In genomic region chr10:119015311-119016055, GRCm38 (mm10) we compare ENCODE assay signal across 22 mouse cellular contexts.
DNase-seq lines count a peak whose midpoint lies in the region; ATAC-seq and TF ChIP-seq lines count a peak whose summit lies in the region.
"Had no signal": no experiment of that assay in that cellular context is flagged by ENCODE, and none has a peak within 500 bp of the region (broad histone marks: within the 10 kb centered on the region; RNA-seq: fewer than 3 reads in every experiment).

No protein-coding gene starts in this region.

- DNase-seq in hindbrain, embryonic 14.5 days (ENCODE audit: low spot score), result no peak
- peak; percentile 53 for DNase-seq in midbrain, postnatal 0 days (ENCODE audit: low spot score)
- no peak for DNase-seq in testis, postnatal 10 days (ENCODE audit: low spot score)
- no peak for DNase-seq in urinary bladder, adult 18-20 months (ENCODE audit: low spot score in 2 of 2)
- DNase-seq: adrenal gland, postnatal 14 days; cerebellum, adult 18-20 months; cerebellum, postnatal 36 days; heart, postnatal 10 days; liver, postnatal 0 days; right cerebral cortex, postnatal 4 days had no signal

- no peak for ATAC-seq in hindbrain, embryonic 15.5 days (ENCODE audit: low FRiP score, low read depth)
- ATAC-seq in hindbrain, embryonic 14.5 days (ENCODE audit: low FRiP score), result no peak
- ATAC-seq in midbrain, postnatal 0 days (ENCODE audit: low FRiP score), result no peak
- ATAC-seq in midbrain, embryonic 13.5 days, result no peak
- ATAC-seq in embryonic facial prominence, embryonic 15.5 days (ENCODE audit: insufficient number of reproducible peaks, low FRiP score, low TSS enrichment, low read depth), result peak; percentile 48; the same call in 1 of the 2 replicates
- ATAC-seq: intestine, embryonic 15.5 days; liver, postnatal 0 days; Patski had no signal

- no peaks in the 10 kb centered on the region for H3K36me3 ChIP-seq in hindbrain, embryonic 15.5 days
- H3K36me3 ChIP-seq in hindbrain, embryonic 14.5 days (replicated peaks; ENCODE audit: control insufficient read depth, insufficient read depth), result no peaks in the 10 kb centered on the region
- H3K36me3 ChIP-seq in midbrain, postnatal 0 days (ENCODE audit: insufficient read depth, low read length), result no peaks in the 10 kb centered on the region
- no peaks in the 10 kb centered on the region for H3K36me3 ChIP-seq in midbrain, embryonic 13.5 days
- no peaks in the 10 kb centered on the region for H3K36me3 ChIP-seq in embryonic facial prominence, embryonic 15.5 days
- H3K36me3 ChIP-seq: embryonic facial prominence, embryonic 12.5 days; forebrain, embryonic 12.5 days; hindbrain, embryonic 12.5 days; intestine, embryonic 15.5 days had no signal

- H3K4me1 ChIP-seq in hindbrain, embryonic 15.5 days (replicated peaks), result peaks cover 12% of the 10 kb centered on the region; the same call in 1 of the 2 replicates
- H3K4me1 ChIP-seq in hindbrain, embryonic 14.5 days (replicated peaks; ENCODE audit: control insufficient read depth, insufficient read depth, low read length), result peaks cover 8% of the 10 kb centered on the region; the same call in 1 of the 2 replicates
- H3K4me1 ChIP-seq in midbrain, postnatal 0 days (ENCODE audit: insufficient read depth, low read length), result no peaks in the 10 kb centered on the region
- H3K4me1 ChIP-seq in midbrain, embryonic 13.5 days (replicated peaks), result 0 out of 2 replicates have a peak, but pooled peaks cover 3% of the 10 kb centered on the region
- H3K4me1 ChIP-seq in embryonic facial prominence, embryonic 15.5 days, result peaks cover 28% of the 10 kb centered on the region
- H3K4me1 ChIP-seq: forebrain, embryonic 12.5 days; hindbrain, embryonic 12.5 days; megakaryocyte, embryonic 14.5 days had no signal

- H3K27ac ChIP-seq in hindbrain, embryonic 15.5 days (replicated peaks), result 0 out of 2 replicates have a peak overlapping the region, but pooled peaks have one; percentile 5
- H3K27ac ChIP-seq in hindbrain, embryonic 14.5 days, result no peak overlapping the region
- H3K27ac ChIP-seq in midbrain, postnatal 0 days (ENCODE audit: low read depth, low read length), result no peak overlapping the region
- H3K27ac ChIP-seq in midbrain, embryonic 13.5 days, result no peak overlapping the region
- H3K27ac ChIP-seq in embryonic facial prominence, embryonic 15.5 days (replicated peaks), result 0 out of 2 replicates have a peak overlapping the region, but pooled peaks have one; percentile 28
- H3K27ac ChIP-seq: embryonic facial prominence, embryonic 12.5 days; forebrain, embryonic 12.5 days; hindbrain, embryonic 12.5 days; intestine, embryonic 15.5 days; layer of hippocampus, adult 2 months; stomach, postnatal 0 days had no signal

- TF ChIP-seq CTCF in midbrain, postnatal 0 days (IDR thresholded peaks at IDR 0.05), result no peak

- H3K27me3 ChIP-seq in hindbrain, embryonic 15.5 days, result no peaks in the 10 kb centered on the region
- H3K27me3 ChIP-seq in hindbrain, embryonic 14.5 days (ENCODE audit: control insufficient read depth, insufficient read depth, low read length), result no peaks in the 10 kb centered on the region
- H3K27me3 ChIP-seq in midbrain, postnatal 0 days (ENCODE audit: insufficient read depth, low read length), result no peaks in the 10 kb centered on the region
- no peaks in the 10 kb centered on the region for H3K27me3 ChIP-seq in midbrain, embryonic 13.5 days
- H3K27me3 ChIP-seq in embryonic facial prominence, embryonic 15.5 days, result no peaks in the 10 kb centered on the region
- H3K27me3 ChIP-seq: embryonic facial prominence, embryonic 12.5 days; forebrain, embryonic 12.5 days; hindbrain, embryonic 12.5 days; intestine, embryonic 15.5 days; Patski had no signal

- 68% methylated on average over 16 of the region's 16 CpGs for WGBS in hindbrain, embryonic 15.5 days
- 71% methylated on average over 16 of the region's 16 CpGs for WGBS in hindbrain, embryonic 14.5 days
- WGBS in midbrain, postnatal 0 days, result 71% methylated on average over 16 of the region's 16 CpGs
- WGBS in midbrain, embryonic 13.5 days, result 86% methylated on average over 16 of the region's 16 CpGs
- 39% methylated on average over 16 of the region's 16 CpGs for WGBS in embryonic facial prominence, embryonic 15.5 days

- H3K9ac ChIP-seq in hindbrain, embryonic 15.5 days, result no peak overlapping the region
- H3K9ac ChIP-seq in hindbrain, embryonic 14.5 days, result no peak overlapping the region
- no peak overlapping the region for H3K9ac ChIP-seq in midbrain, postnatal 0 days (replicated peaks; ENCODE audit: low read length, poor library complexity, severe bottlenecking)
- no peak overlapping the region for H3K9ac ChIP-seq in midbrain, embryonic 13.5 days (replicated peaks)
- no peak overlapping the region for H3K9ac ChIP-seq in embryonic facial prominence, embryonic 15.5 days
- H3K9ac ChIP-seq: embryonic facial prominence, embryonic 12.5 days; forebrain, embryonic 12.5 days; hindbrain, embryonic 12.5 days; intestine, embryonic 15.5 days; liver, postnatal 0 days had no signal

- no peak overlapping the region for H3K4me2 ChIP-seq in hindbrain, embryonic 15.5 days
- H3K4me2 ChIP-seq in hindbrain, embryonic 14.5 days (replicated peaks), result no peak overlapping the region
- no peak overlapping the region for H3K4me2 ChIP-seq in midbrain, postnatal 0 days (ENCODE audit: low read depth, low read length, poor library complexity, severe bottlenecking)
- H3K4me2 ChIP-seq in midbrain, embryonic 13.5 days (replicated peaks), result no peak overlapping the region
- no peak overlapping the region for H3K4me2 ChIP-seq in embryonic facial prominence, embryonic 15.5 days (replicated peaks)
- H3K4me2 ChIP-seq: embryonic facial prominence, embryonic 12.5 days; forebrain, embryonic 12.5 days; heart, embryonic 11.5 days; hindbrain, embryonic 12.5 days; intestine, embryonic 15.5 days had no signal

- no peaks in the 10 kb centered on the region for H3K9me3 ChIP-seq in hindbrain, embryonic 15.5 days
- no peaks in the 10 kb centered on the region for H3K9me3 ChIP-seq in hindbrain, embryonic 14.5 days (ENCODE audit: control insufficient read depth, low read length)
- no peaks in the 10 kb centered on the region for H3K9me3 ChIP-seq in midbrain, postnatal 0 days (ENCODE audit: low read length)
- H3K9me3 ChIP-seq in midbrain, embryonic 13.5 days, result no peaks in the 10 kb centered on the region
- H3K9me3 ChIP-seq in embryonic facial prominence, embryonic 15.5 days (replicated peaks), result no peaks in the 10 kb centered on the region
- H3K9me3 ChIP-seq: embryonic facial prominence, embryonic 12.5 days; forebrain, embryonic 12.5 days; hindbrain, embryonic 12.5 days; intestine, embryonic 15.5 days had no signal

- no peak overlapping the region for H3K4me3 ChIP-seq in hindbrain, embryonic 15.5 days
- no peak overlapping the region for H3K4me3 ChIP-seq in hindbrain, embryonic 14.5 days (replicated peaks; ENCODE audit: low read length)
- no peak overlapping the region for H3K4me3 ChIP-seq in midbrain, postnatal 0 days (ENCODE audit: low read depth, low read length)
- no peak overlapping the region for H3K4me3 ChIP-seq in midbrain, embryonic 13.5 days (replicated peaks)
- H3K4me3 ChIP-seq in embryonic facial prominence, embryonic 15.5 days (replicated peaks), result no peak overlapping the region
- H3K4me3 ChIP-seq: embryonic facial prominence, embryonic 12.5 days; forebrain, embryonic 12.5 days; hindbrain, embryonic 12.5 days; intestine, embryonic 15.5 days; layer of hippocampus, adult 2 months; megakaryocyte, embryonic 14.5 days had no signal

Comparison
In these comparisons a context has a peak if more than half of its experiments do, and no peak if none do; other contexts are left out.
1. H3K27ac ChIP-seq: peak in hindbrain, embryonic 15.5 days (single experiment) and embryonic facial prominence, embryonic 15.5 days (single experiment); none in hindbrain, embryonic 14.5 days (single experiment), midbrain, postnatal 0 days (single experiment) and midbrain, embryonic 13.5 days (single experiment).